Mouse (Mus musculus): ENCODE results near the gene Ctso. TPM values are rescaled to one million over a fixed set of nuclear protein-coding genes. Genes with fewer than 3 reads are reported as not detected.

The Ctso gene
- total and polyA plus RNA-seq, 3 experiments: 0.15 to 0.50 TPM; not detected in 1

DNA sequence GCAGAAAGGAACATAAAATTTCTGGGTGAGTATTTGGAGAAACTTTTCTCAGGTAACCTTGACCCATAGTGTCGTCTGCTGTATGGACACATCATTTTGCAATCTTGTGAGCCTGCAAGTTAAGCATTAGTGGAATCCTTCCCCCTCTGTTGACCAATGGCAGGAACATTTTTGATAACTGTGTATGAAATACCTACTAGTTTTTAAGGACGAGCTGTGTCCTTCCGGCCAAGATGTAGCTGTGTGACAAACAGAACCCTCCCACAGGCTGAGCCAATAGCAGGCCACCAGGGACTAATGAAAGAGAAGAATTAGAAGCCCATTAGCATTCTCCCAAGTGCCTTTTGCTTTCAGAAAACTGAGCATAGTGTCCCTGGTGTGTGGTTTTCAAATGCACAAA lies 58.1 kb downstream of the Ctso start:
- TF ChIP-seq ELF1 (IDR thresholded peaks at IDR 0.05; ENCODE audit: low read depth, low read length): no peak
- no peak for TF ChIP-seq POLR2AphosphoS2 (IDR thresholded peaks at IDR 0.05; ENCODE audit: low read length)
- no peak for TF ChIP-seq MAZ (IDR thresholded peaks at IDR 0.05; ENCODE audit: low read depth, low read length)
- no peak for TF ChIP-seq HCFC1 (IDR thresholded peaks at IDR 0.05; ENCODE audit: low read depth, low read length)
- TF ChIP-seq MAFK (IDR thresholded peaks at IDR 0.05; ENCODE audit: borderline replicate concordance, low read depth, low read length): no peak
- TF ChIP-seq NRF1 (IDR thresholded peaks at IDR 0.05; ENCODE audit: insufficient read depth, low read depth, low read length, poor library complexity, severe bottlenecking): no peak
- TF ChIP-seq TBP (IDR thresholded peaks at IDR 0.05; ENCODE audit: low read depth, low read length): no peak
- no peak for TF ChIP-seq MXI1 (IDR thresholded peaks at IDR 0.05; ENCODE audit: low read depth, low read length)
- no peak for TF ChIP-seq SMC3 (IDR thresholded peaks at IDR 0.05; ENCODE audit: low read depth, low read length)
- TF ChIP-seq POLR2A (IDR thresholded peaks at IDR 0.05; ENCODE audit: control insufficient read depth in 1 of 2, insufficient read depth in 1 of 2, low read depth in 1 of 2, low read length in 2 of 2, poor library complexity in 1 of 2): no peak
- TF ChIP-seq MAX (IDR thresholded peaks at IDR 0.05; ENCODE audit: low read length): no peak
- TF ChIP-seq MYC (IDR thresholded peaks at IDR 0.05; ENCODE audit: low read depth, low read length): no peak
- no peak for TF ChIP-seq MYB (IDR thresholded peaks at IDR 0.05; ENCODE audit: low read depth, low read length)
- TF ChIP-seq USF2 (IDR thresholded peaks at IDR 0.05; ENCODE audit: borderline replicate concordance in 1 of 2, insufficient read depth in 1 of 2, low read depth in 1 of 2, low read length in 2 of 2): no peak
- no peak for TF ChIP-seq RCOR1 (IDR thresholded peaks at IDR 0.05; ENCODE audit: low read depth, low read length)
- TF ChIP-seq CTCF (IDR thresholded peaks at IDR 0.05 in 2 of 3, conservative IDR thresholded peaks at IDR 0.05 in 1 of 3; ENCODE audit: control insufficient read depth in 1 of 3, insufficient read depth in 1 of 3, low read depth in 2 of 3, low read length in 3 of 3, poor library complexity in 1 of 3, severe bottlenecking in 1 of 3): no peak
- Histone ChIP-seq H3K27ac (ENCODE audit: control insufficient read depth, low read depth, low read length) (no peak overlapping the region), H3K4me3 (ENCODE audit: control insufficient read depth in 1 of 2, insufficient read depth in 1 of 2, low read depth in 2 of 2, low read length in 2 of 2) (no peak overlapping the region), H3K4me1 (ENCODE audit: control insufficient read depth in 1 of 2, insufficient read depth in 2 of 2, low read length in 2 of 2) (no peaks in the 10 kb centered on the region), H3K27me3 (ENCODE audit: control insufficient read depth in 1 of 2, insufficient read depth in 2 of 2, low read length in 2 of 2) (no peaks in the 10 kb centered on the region), H3K9me3 (replicated peaks; ENCODE audit: insufficient read depth, low read length) (no peaks in the 10 kb centered on the region), H3K9ac (ENCODE audit: control insufficient read depth, low read depth, low read length, poor library complexity, severe bottlenecking) (no peak overlapping the region), H3K79me2 (ENCODE audit: control insufficient read depth, insufficient read depth, low read length, poor library complexity) (no peaks in the 10 kb centered on the region), H3K36me3 (ENCODE audit: control insufficient read depth in 1 of 2, insufficient read depth in 2 of 2, low read length in 2 of 2) (no peaks in the 10 kb centered on the region)
- DNase-seq (ENCODE audit: low read depth, low spot score): no peak

DNA sequence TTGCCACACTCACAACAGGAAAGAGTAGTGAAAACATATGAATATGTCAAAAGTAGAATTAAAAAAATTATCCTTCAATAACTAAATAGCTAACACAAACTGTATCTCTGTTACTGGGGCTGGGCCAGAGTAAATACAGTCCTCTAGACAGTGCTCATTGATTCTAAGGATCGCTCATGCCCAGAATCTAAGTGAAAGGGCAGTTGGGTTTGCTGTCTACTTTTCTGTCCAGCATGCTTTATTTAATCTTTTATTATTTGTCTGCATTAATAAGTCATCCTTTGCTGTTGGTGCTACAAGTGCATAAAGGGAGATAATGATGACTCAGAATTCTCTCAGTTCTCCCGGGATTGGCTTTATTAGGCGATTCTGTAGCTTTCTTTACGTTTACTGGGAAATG lies 63.0 kb downstream of the Ctso start:
- Histone ChIP-seq H3K27me3 (ENCODE audit: control insufficient read depth in 1 of 2, insufficient read depth in 2 of 2, low read length in 2 of 2) (no peaks in the 10 kb centered on the region), H3K4me1 (ENCODE audit: control insufficient read depth in 1 of 2, insufficient read depth in 2 of 2, low read length in 2 of 2) (no peaks in the 10 kb centered on the region), H3K4me3 (ENCODE audit: control insufficient read depth in 1 of 2, insufficient read depth in 1 of 2, low read depth in 2 of 2, low read length in 2 of 2) (no peak overlapping the region), H3K36me3 (ENCODE audit: control insufficient read depth in 1 of 2, insufficient read depth in 2 of 2, low read length in 2 of 2) (no peaks in the 10 kb centered on the region), H3K27ac (ENCODE audit: control insufficient read depth, low read depth, low read length) (no peak overlapping the region), H3K9ac (ENCODE audit: control insufficient read depth, low read depth, low read length, poor library complexity, severe bottlenecking) (no peak overlapping the region), H3K9me3 (replicated peaks; ENCODE audit: insufficient read depth, low read length) (no peaks in the 10 kb centered on the region), H3K79me2 (ENCODE audit: control insufficient read depth, insufficient read depth, low read length, poor library complexity) (no peaks in the 10 kb centered on the region)
- TF ChIP-seq SIN3A (IDR thresholded peaks at IDR 0.05; ENCODE audit: low read length): no peak
- TF ChIP-seq NRF1 (IDR thresholded peaks at IDR 0.05; ENCODE audit: insufficient read depth, low read depth, low read length, poor library complexity, severe bottlenecking): no peak
- no peak for TF ChIP-seq CHD2 (IDR thresholded peaks at IDR 0.05; ENCODE audit: low read length)
- TF ChIP-seq USF2 (IDR thresholded peaks at IDR 0.05; ENCODE audit: borderline replicate concordance in 1 of 2, insufficient read depth in 1 of 2, low read depth in 1 of 2, low read length in 2 of 2): no peak
- TF ChIP-seq SMC3 (IDR thresholded peaks at IDR 0.05; ENCODE audit: low read depth, low read length): no peak
- DNase-seq (ENCODE audit: low read depth, low spot score): no peak
